Mouse (Mus musculus): ENCODE results near the gene Sde2. TPM values are rescaled to one million over a fixed set of nuclear protein-coding genes. Genes with fewer than 3 reads are reported as not detected.

Sde2 gene
- polyA plus RNA-seq, 1 experiment from 2014 or later, result 32.1 TPM

GRCm38 (mm10) chr1:180813885-180814740 is 36.8 kb upstream of the Sde2 start, which contains the start of gene H3f3a:
Gene H3f3a (minus strand): TSS chr1:180813943.
- Histone ChIP-seq H3K9me3 (replicated peaks; ENCODE audit: control insufficient read depth, low read length, poor library complexity, severe bottlenecking) (no peaks in the 10 kb centered on the region), H3K27me3 (ENCODE audit: control insufficient read depth, insufficient read depth, low read depth, low read length) (no peaks in the 10 kb centered on the region), H3K27ac (ENCODE audit: low read length) (peak within 1 kb of the TSS; percentile 100), H3K36me3 (ENCODE audit: control insufficient read depth, insufficient read depth, low read length) (peaks cover 3% of the 10 kb centered on the region), H3K9ac (ENCODE audit: low read depth, low read length) (peak within 1 kb of the TSS; percentile 99), H3K4me2 (ENCODE audit: low read length) (peak within 1 kb of the TSS; percentile 60), H3K4me1 (ENCODE audit: control insufficient read depth, insufficient read depth, low read length) (peaks cover 33% of the 10 kb centered on the region), H3K4me3 (ENCODE audit: low read depth, low read length) (peak within 1 kb of the TSS; percentile 99)
- WGBS, result 1% methylated on average over 64 of the region's 69 CpGs
- peak; percentile 77 for ATAC-seq

DNA sequence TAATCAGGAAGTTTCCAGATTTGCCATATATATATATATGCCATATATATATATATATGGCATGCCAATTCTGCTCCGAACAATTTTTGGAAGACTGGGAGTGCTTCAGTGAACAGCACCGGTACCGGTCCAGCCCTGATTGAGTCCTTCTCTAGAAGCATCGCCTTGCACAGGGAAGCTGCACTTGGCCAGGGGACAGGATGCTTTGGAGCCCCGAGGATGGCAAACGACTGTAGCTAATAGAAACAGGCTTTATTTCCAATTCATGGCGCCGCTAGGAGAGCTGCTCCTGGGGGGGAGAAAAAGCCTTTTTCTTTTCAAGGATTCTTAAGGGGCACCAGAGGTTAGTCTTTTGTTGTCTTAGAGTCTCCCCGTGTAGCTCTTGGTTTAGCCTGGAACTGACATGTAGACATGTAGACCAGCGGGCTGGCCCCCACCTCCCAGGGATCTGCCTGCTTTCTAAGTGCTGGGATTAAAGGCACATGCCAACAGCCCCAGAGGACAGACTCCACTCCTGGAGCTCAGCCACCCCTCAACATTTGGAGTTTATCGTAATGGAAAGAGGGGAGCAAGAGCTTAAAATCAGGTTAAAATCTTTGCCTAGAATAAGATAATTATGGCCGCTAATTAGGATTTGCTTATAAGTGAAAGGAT is 35.4 kb upstream of the Sde2 start:
- Histone ChIP-seq H3K36me3 (ENCODE audit: control insufficient read depth, insufficient read depth, low read length) (no peaks in the 10 kb centered on the region), H3K27me3 (ENCODE audit: control insufficient read depth, insufficient read depth, low read depth, low read length) (no peaks in the 10 kb centered on the region), H3K4me2 (ENCODE audit: low read length) (peak overlapping the region; percentile 32; the same call in 1 of the 2 replicates), H3K4me1 (ENCODE audit: control insufficient read depth, insufficient read depth, low read length) (peaks cover 22% of the 10 kb centered on the region), H3K9me3 (replicated peaks; ENCODE audit: control insufficient read depth, low read length, poor library complexity, severe bottlenecking) (no peaks in the 10 kb centered on the region), H3K27ac (ENCODE audit: low read length) (peak overlapping the region; percentile 55), H3K9ac (ENCODE audit: low read depth, low read length) (0 out of 2 replicates have a peak overlapping the region, but pooled peaks have one; percentile 39), H3K4me3 (ENCODE audit: low read depth, low read length) (0 out of 2 replicates have a peak overlapping the region, but pooled peaks have one; percentile 1)
- no peak for ATAC-seq
- whole genome bisulfite sequencing, result 27% methylated on average over 12 of the region's 12 CpGs

DNA sequence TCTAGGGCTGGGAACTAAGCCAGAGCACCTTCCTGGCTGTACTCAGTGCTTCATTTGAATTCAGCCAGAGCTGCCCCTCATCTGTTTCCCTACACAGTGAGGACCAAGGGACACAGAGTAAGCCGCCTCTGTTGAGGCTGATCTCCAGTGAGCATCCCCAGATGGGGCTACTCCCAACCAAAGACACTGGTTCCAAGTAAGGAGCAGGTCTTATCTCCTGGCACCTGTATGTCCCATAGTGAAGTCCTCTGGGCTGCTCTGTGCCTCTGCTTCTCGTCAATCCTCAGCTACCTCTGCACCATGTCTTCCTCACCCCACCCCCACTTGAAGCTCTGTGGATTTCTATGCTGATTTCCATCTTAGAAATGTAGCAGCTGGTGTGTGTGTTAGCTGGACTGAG is 32.9 kb upstream of the Sde2 start:
- H3K27ac ChIP-seq (ENCODE audit: low read length), result no peak overlapping the region
- H3K4me3 ChIP-seq (ENCODE audit: low read depth, low read length), result no peak overlapping the region
- H3K4me1 ChIP-seq (ENCODE audit: control insufficient read depth, insufficient read depth, low read length), result peaks cover 16% of the 10 kb centered on the region
- no peaks in the 10 kb centered on the region for H3K9me3 ChIP-seq (replicated peaks; ENCODE audit: control insufficient read depth, low read length, poor library complexity, severe bottlenecking)
- H3K4me2 ChIP-seq (ENCODE audit: low read length), result no peak overlapping the region
- H3K9ac ChIP-seq (ENCODE audit: low read depth, low read length), result no peak overlapping the region
- H3K27me3 ChIP-seq (ENCODE audit: control insufficient read depth, insufficient read depth, low read depth, low read length), result no peaks in the 10 kb centered on the region
- no peak for ATAC-seq
- 88% methylated on average over 2 of the region's 2 CpGs for WGBS
- H3K36me3 ChIP-seq (ENCODE audit: control insufficient read depth, insufficient read depth, low read length), result no peaks in the 10 kb centered on the region

DNA sequence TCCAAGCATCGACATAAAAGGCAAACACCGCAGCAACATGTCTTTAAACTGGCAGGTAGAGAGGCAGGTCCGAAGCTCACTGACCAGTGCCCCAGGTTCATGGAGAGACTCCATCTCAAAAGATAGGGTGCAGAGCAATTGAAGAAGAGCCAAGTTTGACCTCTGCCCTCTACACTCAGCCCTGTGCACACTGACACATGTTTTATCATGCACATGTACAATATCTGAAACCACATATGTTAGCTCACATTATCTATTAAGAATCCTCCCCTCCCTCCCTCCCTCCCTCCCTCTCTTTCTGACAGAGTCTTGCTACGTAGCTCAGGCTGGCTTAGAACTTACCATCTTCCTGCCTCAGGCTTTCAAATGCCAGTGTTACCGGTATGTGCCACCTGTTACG is 29.8 kb upstream of the Sde2 start:
- no peaks in the 10 kb centered on the region for H3K36me3 ChIP-seq (ENCODE audit: control insufficient read depth, insufficient read depth, low read length)
- 89% methylated on average over 6 of the region's 6 CpGs for WGBS
- H3K27ac ChIP-seq (ENCODE audit: low read length), result no peak overlapping the region
- H3K4me1 ChIP-seq (ENCODE audit: control insufficient read depth, insufficient read depth, low read length), result no peaks in the 10 kb centered on the region
- no peak overlapping the region for H3K4me2 ChIP-seq (ENCODE audit: low read length)
- H3K4me3 ChIP-seq (ENCODE audit: low read depth, low read length), result no peak overlapping the region
- no peak for ATAC-seq
- H3K9ac ChIP-seq (ENCODE audit: low read depth, low read length), result no peak overlapping the region
- no peaks in the 10 kb centered on the region for H3K27me3 ChIP-seq (ENCODE audit: control insufficient read depth, insufficient read depth, low read depth, low read length)
- no peaks in the 10 kb centered on the region for H3K9me3 ChIP-seq (replicated peaks; ENCODE audit: control insufficient read depth, low read length, poor library complexity, severe bottlenecking)

- no peak for ATAC-seq
- Histone ChIP-seq H3K36me3 (ENCODE audit: control insufficient read depth, insufficient read depth, low read length) (no peaks in the 10 kb centered on the region), H3K9me3 (replicated peaks; ENCODE audit: control insufficient read depth, low read length, poor library complexity, severe bottlenecking) (no peaks in the 10 kb centered on the region), H3K27me3 (ENCODE audit: control insufficient read depth, insufficient read depth, low read depth, low read length) (no peaks in the 10 kb centered on the region), H3K4me3 (ENCODE audit: low read depth, low read length) (no peak overlapping the region), H3K9ac (ENCODE audit: low read depth, low read length) (no peak overlapping the region), H3K27ac (ENCODE audit: low read length) (no peak overlapping the region), H3K4me2 (ENCODE audit: low read length) (no peak overlapping the region), H3K4me1 (ENCODE audit: control insufficient read depth, insufficient read depth, low read length) (no peaks in the 10 kb centered on the region)
- 92% methylated on average over 5 of the region's 5 CpGs for WGBS
Measured at GRCm38 (mm10) chr1:180822276-180822675, 28.7 kb upstream of the Sde2 start.

DNA sequence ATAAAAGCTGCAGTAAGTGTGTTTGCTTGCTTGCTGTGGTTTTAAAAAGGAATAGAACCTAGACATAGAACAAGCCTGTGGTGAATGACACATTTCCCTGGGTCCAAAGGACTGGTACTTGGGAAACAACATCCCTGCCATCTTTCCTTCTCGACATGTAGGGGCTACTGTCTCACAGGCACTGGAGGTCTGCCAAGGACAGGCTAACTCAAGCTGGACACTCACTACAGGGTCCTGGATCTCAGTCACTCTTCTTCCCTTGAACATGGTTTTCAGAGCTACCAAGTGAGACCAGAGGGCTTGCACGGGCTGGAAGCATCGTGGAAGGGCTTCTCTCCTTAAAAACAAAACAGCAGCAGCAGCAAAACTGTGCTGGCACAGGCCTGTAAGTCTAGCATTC is 27.2 kb upstream of the Sde2 start:
- 83% methylated on average over 3 of the region's 3 CpGs for whole genome bisulfite sequencing
- H3K36me3 ChIP-seq (ENCODE audit: control insufficient read depth, insufficient read depth, low read length), result no peaks in the 10 kb centered on the region

GRCm38 (mm10) chr1:180824721-180825120 is 26.2 kb upstream of the Sde2 start:
- H3K27me3 ChIP-seq (ENCODE audit: control insufficient read depth, insufficient read depth, low read depth, low read length), result no peaks in the 10 kb centered on the region
- H3K9ac ChIP-seq (ENCODE audit: low read depth, low read length), result no peak overlapping the region
- no peak overlapping the region for H3K27ac ChIP-seq (ENCODE audit: low read length)
- no peak overlapping the region for H3K4me2 ChIP-seq (ENCODE audit: low read length)
- ATAC-seq, result no peak
- H3K36me3 ChIP-seq (ENCODE audit: control insufficient read depth, insufficient read depth, low read length), result no peaks in the 10 kb centered on the region
- no peak overlapping the region for H3K4me3 ChIP-seq (ENCODE audit: low read depth, low read length)
- no peaks in the 10 kb centered on the region for H3K4me1 ChIP-seq (ENCODE audit: control insufficient read depth, insufficient read depth, low read length)
- WGBS, result 83% methylated on average over 3 of the region's 3 CpGs
- H3K9me3 ChIP-seq (replicated peaks; ENCODE audit: control insufficient read depth, low read length, poor library complexity, severe bottlenecking), result no peaks in the 10 kb centered on the region

More for the DNA sequence above, 27.2 kb upstream of the Sde2 start:
- Histone ChIP-seq H3K4me3 (ENCODE audit: low read depth, low read length) (no peak overlapping the region), H3K27me3 (ENCODE audit: control insufficient read depth, insufficient read depth, low read depth, low read length) (no peaks in the 10 kb centered on the region), H3K4me1 (ENCODE audit: control insufficient read depth, insufficient read depth, low read length) (no peaks in the 10 kb centered on the region), H3K27ac (ENCODE audit: low read length) (no peak overlapping the region), H3K4me2 (ENCODE audit: low read length) (no peak overlapping the region), H3K9ac (ENCODE audit: low read depth, low read length) (no peak overlapping the region), H3K9me3 (replicated peaks; ENCODE audit: control insufficient read depth, low read length, poor library complexity, severe bottlenecking) (no peaks in the 10 kb centered on the region)
- no peak for ATAC-seq

DNA sequence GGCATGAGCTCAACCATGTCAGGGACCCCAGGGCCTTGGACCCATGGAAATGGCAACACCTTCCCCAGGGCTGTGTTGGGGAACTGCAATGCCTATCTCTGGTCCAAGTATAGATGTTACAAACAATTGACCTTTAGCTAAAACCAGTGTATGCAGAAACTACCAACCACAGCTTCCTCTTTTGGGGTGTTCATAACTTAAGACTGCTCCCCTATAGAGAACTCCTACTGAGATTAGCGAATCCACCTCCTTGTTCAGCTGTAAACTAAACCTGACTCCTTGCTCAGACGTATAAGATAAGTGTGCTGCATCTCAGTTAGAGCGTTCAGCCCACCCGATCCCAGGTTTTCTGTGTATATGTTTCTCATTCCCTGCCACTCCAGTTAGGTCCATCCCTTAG is 24.3 kb upstream of the Sde2 start:
- H3K36me3 ChIP-seq (ENCODE audit: control insufficient read depth, insufficient read depth, low read length), result no peaks in the 10 kb centered on the region
- no peak overlapping the region for H3K9ac ChIP-seq (ENCODE audit: low read depth, low read length)
- ATAC-seq, result no peak
- H3K27ac ChIP-seq (ENCODE audit: low read length), result no peak overlapping the region
- WGBS, result 94% methylated on average over 4 of the region's 4 CpGs
- H3K4me1 ChIP-seq (ENCODE audit: control insufficient read depth, insufficient read depth, low read length), result no peaks in the 10 kb centered on the region
- H3K9me3 ChIP-seq (replicated peaks; ENCODE audit: control insufficient read depth, low read length, poor library complexity, severe bottlenecking), result no peaks in the 10 kb centered on the region
- no peaks in the 10 kb centered on the region for H3K27me3 ChIP-seq (ENCODE audit: control insufficient read depth, insufficient read depth, low read depth, low read length)
- no peak overlapping the region for H3K4me2 ChIP-seq (ENCODE audit: low read length)
- H3K4me3 ChIP-seq (ENCODE audit: low read depth, low read length), result no peak overlapping the region

- WGBS, result 90% methylated on average over 11 of the region's 11 CpGs
Measured at GRCm38 (mm10) chr1:180829775-180830174, 21.2 kb upstream of the Sde2 start.

More at GRCm38 (mm10) chr1:180829775-180830174, 21.2 kb upstream of the Sde2 start:
- H3K9me3 ChIP-seq (replicated peaks; ENCODE audit: control insufficient read depth, low read length, poor library complexity, severe bottlenecking), result no peaks in the 10 kb centered on the region
- no peaks in the 10 kb centered on the region for H3K36me3 ChIP-seq (ENCODE audit: control insufficient read depth, insufficient read depth, low read length)
- H3K27me3 ChIP-seq (ENCODE audit: control insufficient read depth, insufficient read depth, low read depth, low read length), result no peaks in the 10 kb centered on the region
- H3K4me1 ChIP-seq (ENCODE audit: control insufficient read depth, insufficient read depth, low read length), result no peaks in the 10 kb centered on the region
- H3K4me3 ChIP-seq (ENCODE audit: low read depth, low read length), result no peak overlapping the region
- no peak overlapping the region for H3K9ac ChIP-seq (ENCODE audit: low read depth, low read length)
- no peak overlapping the region for H3K27ac ChIP-seq (ENCODE audit: low read length)
- no peak overlapping the region for H3K4me2 ChIP-seq (ENCODE audit: low read length)
- no peak for ATAC-seq

Data from midbrain, embryonic 16.5 days (tissue).